Mouse (Mus musculus): ENCODE results near the gene Setd2. TPM values are rescaled to one million over a fixed set of nuclear protein-coding genes. Genes with fewer than 3 reads are reported as not detected.

The Setd2 gene
- 10 to 100 TPM; 68.1 to 68.3 TPM for total RNA-seq (2021)
- long read RNA-seq, experiment 1, partial matches to known transcripts: 2 of 5 reads
- long read RNA-seq, experiment 1, other reads (novel, unspliced or antisense): 3 of 5 reads
- long read RNA-seq, experiment 2, partial matches to known transcripts: 1 of 2 reads
- long read RNA-seq, experiment 2, other reads (novel, unspliced or antisense): 1 of 2 reads

DNA sequence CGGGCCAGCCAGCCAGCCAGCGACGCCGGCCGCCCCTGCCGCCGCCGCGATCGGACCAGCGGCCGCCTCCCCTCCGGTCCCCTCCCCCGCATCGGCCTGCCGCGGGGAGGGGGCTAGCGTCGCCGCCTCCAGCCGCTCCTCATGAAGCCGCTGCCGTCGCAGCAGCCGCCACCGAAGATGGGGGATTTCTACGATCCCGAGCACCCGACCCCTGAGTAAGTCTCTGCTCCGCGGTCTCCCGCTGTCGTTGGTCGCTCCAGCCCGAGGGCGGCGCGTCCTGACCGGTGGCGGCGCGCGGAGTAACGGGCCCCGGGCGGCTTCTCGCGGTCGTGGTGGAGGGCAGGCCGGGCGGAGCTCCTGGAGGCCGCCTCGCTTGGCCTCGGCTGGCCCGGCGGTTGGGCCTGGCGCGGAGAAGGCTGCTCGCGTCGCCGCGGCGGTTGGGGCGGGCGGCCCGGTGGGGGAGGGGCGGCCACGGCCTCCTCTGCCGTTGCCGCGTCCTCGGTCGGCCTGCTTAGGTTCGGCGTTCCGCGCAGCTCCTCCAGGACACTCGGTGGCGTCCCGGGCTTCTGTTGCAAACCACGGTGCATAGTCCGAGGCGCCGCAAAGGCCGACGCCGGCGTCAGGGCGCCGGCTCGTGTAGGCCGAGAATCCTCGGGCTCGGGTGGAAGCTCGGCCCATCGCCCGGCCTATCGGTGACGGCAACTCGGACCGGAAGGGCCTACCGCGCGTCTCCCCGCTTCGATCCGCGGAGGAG lies at the start of gene Setd2:
Gene Setd2 (plus strand): TSS at position 60 of the 754 bp plus-strand sequence.
- DNase-seq (ENCODE audit: low spot score in 2 of 2): peak; percentile 48 to 79

DNA sequence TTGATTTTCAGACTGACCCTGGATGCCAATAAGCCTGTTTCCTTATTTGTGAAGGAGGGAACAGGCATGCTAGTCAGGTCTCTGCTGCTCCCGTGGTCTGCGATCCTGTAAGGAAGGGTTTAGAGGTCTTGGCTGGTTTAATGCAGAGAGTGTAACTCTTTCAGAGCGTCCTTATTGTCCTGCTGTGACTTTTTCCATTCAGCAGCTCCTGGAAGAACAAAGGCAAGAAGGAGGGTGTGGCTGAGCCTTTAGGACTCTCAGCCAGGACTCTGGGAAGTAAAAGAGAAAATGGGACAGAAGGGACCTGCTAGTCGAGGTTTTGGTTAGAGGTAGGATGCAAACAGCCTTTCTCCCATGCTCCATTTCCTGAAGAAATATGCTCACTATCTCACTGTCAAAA lies 43.6 kb upstream of the Setd2 start:
- DNase-seq (ENCODE audit: low spot score in 2 of 2): no peak

GRCm38 (mm10) chr9:110490913-110491312 lies 41.5 kb upstream of the Setd2 start:
- no peak for DNase-seq (ENCODE audit: low spot score in 2 of 2)

DNA sequence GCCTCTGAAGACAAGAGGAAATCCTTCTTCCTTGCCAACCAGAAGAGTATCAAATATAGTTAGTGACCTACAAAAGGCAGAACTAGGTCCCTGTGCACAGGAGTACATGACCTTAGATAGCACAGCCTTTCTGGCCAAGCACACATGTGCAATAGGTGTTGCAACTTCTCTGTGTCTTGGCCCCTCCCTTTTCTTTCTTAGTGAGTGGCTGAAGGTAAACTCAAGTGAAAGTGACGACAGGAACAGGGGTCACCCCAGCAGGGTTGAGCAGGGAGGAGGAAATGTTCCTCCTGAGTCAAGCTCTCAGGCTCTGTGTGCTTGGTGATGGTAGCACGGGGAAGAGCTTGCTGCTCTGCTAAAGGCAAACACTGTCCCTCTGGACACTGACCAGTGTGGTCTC lies 6.7 kb upstream of the Setd2 start:
- DNase-seq (ENCODE audit: low spot score in 2 of 2): no peak

DNA sequence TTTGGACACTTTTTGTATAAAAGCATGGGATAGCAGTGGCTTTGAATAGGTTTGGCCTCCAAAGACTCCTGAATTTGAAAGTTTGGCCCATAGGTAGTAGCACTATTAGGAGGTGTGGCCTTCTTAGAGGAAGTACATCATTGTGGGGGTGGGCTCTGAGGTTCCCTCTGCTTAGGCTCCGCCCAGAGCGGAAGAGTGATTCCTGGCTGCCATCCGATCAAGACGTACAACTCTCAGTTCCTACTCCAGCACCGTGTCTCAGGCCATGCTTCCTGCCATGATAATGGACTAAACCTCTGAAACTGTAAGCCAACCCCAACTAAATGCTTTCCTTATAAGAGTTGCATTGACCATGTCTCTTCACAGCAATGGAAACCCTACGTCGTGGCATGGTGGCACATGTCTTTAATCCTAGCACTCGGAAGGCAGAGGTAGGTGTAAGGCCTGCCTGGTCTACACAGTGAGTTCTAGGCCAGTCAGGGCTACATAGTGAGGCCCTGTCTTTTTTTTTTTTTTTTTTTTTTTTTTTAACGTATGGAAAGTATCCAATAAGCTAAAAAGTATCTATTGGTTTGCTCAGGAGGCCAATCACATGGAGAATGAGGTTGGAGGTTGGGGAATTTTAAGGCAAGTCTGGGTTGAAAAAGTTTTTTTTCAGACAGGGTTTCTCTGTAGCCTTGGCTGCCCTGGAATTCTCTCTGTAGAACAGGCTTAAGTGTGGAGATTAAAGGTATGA lies 3.2 kb upstream of the Setd2 start:
- no peak for DNase-seq (ENCODE audit: low spot score in 2 of 2)

DNA sequence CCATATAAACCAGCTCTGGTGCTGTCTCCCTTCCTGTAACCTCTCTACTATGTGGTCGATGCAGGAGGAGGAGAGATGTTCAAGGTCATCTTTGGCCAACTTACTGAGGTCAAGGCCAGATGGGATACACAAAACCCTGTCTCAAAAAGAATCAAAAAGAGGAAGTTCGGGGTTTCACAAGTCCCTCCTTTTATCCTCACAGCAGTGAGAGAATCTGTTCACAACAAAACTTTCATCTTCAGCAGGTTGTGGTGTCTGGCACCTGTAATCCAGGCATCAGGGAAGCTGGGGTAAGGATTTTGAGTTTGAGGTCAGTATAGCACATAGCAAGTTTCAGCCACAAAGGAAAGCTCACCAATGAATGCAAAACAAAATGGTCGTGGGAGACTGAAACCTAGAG lies 1.7 kb upstream of the Setd2 start:
- no peak for DNase-seq (ENCODE audit: low spot score in 2 of 2)

- DNase-seq (ENCODE audit: low spot score in 2 of 2): no peak
These were observed 1.1 kb upstream of the Setd2 start for GRCm38 (mm10) chr9:110531151-110531791.

DNA sequence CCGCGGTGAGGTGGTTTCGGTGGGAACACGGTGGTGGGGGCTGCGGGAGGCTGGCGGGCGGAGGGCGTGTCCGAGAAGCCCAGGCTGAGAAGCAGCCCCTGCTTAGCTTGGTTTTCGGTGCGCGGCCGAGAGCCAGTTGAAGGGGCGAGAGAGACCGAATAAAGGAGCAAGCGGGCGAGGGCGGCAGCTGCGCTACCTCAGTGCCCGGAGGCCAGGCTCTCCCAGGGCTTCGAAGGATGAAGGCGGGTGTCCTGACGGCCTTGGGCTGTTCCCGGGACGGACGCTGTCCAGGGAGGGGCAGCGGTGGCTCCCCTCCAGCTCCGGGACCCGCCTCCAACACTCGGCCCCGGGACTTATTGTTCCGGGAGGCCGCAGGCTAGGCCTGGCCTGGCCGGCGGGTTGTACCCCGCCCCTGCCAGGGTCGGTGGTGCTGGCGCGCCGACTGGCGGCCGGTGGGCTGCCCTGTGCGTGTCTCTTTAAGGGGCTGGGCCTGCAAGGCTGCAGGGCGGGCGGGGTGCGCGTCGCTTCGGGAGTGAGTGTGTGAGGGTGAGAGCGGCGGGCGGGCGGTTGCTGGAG lies 395 bp upstream of the Setd2 start:
- DNase-seq (ENCODE audit: low spot score in 2 of 2): peak; percentile 88 to 94

- DNase-seq (ENCODE audit: low spot score in 2 of 2): no peak
These were observed 1.2 kb downstream of the Setd2 start for GRCm38 (mm10) chr9:110533645-110534044.

DNA sequence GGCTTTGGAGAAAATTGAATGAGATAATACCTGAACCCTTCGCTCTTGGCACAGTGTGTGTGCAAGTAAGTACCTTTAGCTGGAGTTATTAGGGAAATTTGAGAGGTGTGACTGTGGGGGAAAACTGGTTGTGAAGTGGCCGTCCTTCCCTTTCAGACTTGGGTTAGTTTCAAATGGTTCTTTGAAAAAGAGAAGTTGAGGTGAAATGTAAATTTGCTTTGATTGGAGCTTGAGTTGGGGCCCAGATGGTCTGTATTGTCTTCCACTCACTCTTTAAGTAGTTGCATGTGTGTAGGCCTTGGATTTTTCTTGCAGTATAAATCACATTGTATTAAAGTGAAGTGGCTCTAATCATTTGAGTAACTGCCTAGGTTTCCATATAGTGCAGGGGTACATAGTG lies 2.7 kb downstream of the Setd2 start:
- DNase-seq (ENCODE audit: low spot score in 2 of 2): no peak

DNA sequence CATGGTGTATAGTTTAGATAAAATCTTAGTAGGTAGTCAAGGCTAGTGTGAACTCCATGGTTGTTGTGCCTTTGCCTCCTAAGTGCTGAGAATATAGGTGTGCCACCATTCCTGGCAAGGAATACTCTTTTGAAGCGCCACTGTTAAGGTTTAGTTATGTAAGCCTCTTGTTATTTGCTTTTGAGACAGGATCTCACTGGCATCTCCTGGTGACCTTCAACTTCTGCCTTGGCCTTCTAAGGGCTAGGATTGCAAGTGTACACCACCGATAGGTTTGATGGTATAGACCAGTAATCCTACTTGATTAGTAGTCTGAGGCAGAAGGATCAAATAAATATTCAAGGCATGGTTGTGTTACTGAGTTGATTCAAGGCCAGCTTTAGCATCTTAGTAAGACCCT lies 4.2 kb downstream of the Setd2 start:
- DNase-seq (ENCODE audit: low spot score in 2 of 2): no peak

DNA sequence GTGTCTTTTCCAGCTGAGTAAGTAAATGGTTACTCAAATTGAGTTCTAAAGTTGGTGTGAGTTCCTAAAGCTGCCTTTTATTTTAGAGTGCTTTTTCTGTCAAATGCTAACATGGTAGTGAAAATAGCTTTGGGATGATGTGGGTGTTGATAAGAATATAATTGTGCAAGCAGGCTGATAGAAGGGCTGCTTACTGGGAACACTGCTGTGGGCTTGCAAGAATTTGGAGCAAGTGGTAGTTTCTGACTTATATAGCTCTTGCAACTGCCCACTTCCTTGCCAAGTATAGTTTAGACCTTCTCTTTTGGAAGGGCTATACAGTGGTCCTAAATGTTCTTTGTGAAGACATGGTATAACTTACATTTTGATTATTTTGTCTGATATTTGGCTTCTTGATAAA lies 6.1 kb downstream of the Setd2 start:
- DNase-seq (ENCODE audit: low spot score in 2 of 2): no peak

- no peak for DNase-seq (ENCODE audit: low spot score in 2 of 2)
These were observed 9.6 kb downstream of the Setd2 start for GRCm38 (mm10) chr9:110541988-110542387.

DNA sequence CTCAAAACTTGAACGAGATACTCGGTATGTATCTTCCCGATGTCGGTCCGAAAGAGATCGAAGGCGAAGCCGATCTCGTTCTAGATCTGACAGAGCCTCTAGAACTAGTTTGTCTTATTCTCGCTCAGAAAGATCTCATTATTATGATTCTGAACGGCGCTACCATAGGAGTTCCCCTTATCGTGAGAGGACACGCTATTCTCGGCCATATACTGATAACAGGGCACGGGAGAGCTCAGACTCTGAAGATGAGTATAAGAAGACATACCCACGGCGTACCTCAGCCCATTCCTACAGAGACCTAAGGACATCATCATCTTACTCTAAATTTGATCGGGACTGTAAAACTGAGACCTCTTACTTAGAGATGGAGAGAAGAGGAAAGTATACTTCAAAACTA lies 15.9 kb downstream of the Setd2 start:
- no peak for DNase-seq (ENCODE audit: low spot score in 2 of 2)

DNA sequence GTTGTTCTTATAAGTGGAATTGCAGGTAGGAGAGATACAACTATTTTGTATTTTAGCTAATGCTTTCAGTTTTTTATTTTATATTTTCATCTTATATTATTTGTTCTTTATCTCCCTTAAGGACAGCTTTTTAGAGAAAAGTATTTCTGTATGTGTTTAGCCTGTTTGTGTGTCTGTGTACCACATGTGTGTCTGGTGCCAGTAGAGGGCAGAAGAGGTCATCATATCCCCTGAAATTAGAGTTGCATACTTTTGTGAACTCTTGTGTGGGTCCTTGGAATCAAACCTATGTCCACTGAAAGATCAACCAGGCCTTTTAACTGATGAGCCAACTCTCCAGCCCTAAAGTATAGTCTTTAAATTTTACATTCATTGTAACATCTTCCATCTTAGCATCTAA lies 35.9 kb downstream of the Setd2 start:
- no peak for DNase-seq (ENCODE audit: low spot score in 2 of 2)

- no peak for DNase-seq (ENCODE audit: low spot score in 2 of 2)
These were observed 49.8 kb downstream of the Setd2 start for GRCm38 (mm10) chr9:110582161-110582560.

DNA sequence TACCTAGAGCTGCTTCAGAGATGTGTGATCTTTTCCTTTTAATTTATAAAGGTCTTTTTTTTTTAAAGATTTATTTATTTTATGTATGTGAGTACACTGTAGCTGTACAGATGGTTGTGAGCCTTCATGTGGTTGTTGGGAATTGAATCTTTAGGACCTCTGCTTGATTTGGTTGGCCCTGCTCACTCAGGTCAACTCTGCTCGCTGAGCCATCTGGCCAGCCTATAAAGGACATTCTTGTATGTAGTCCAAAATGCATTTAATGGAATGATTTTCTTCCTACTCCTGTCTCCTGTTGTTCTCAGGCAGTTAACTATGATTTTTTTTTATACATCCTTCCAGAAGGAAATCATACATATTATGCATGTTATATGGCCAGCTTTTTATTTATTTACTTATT lies 51.1 kb downstream of the Setd2 start:
- DNase-seq (ENCODE audit: low spot score in 2 of 2): no peak

DNA sequence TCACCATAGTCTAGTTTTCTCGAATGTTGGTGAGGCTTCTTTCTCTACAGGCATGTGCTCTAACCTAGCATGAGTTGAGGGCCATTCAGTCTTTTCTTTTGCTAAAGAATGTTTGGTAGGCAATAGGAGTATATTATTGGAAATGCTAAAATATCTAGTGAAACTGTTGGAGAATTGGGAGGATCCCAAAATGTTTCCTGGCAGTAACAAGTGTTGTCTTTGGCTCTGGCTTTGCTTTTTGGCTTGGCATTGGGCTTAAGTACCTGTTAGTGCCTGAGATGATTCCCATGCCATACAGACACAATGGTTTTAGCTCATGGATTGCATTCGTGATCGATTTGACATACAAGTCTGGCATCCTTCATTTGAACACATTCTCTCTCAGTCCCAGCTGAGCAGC lies 79.1 kb downstream of the Setd2 start:
- no peak for DNase-seq (ENCODE audit: low spot score in 2 of 2)

- no peak for DNase-seq (ENCODE audit: low spot score in 2 of 2)
These were observed 84.7 kb downstream of the Setd2 start for GRCm38 (mm10) chr9:110617081-110617480.

- no peak for DNase-seq (ENCODE audit: low spot score in 2 of 2)
These were observed 87.8 kb downstream of the Setd2 start for GRCm38 (mm10) chr9:110620180-110620579.

GRCm38 (mm10) chr9:110620685-110621084 lies 88.3 kb downstream of the Setd2 start:
- DNase-seq (ENCODE audit: low spot score in 2 of 2): no peak
